Mouse (Mus musculus) heart, postnatal 0 days (tissue): Measurements from ENCODE around the gene Galc.

Experiments
- CTCF ChIP-seq: IDR thresholded peaks from 2 replicates; pipeline ENCODE4 v1.5.1; 2016; ENCODE audit warnings: antibody characterized with exemption, control low read depth, low read depth
- EP300 ChIP-seq: IDR thresholded peaks from 2 replicates; pipeline ENCODE4 v1.6.1; 2016; ENCODE audit warnings: antibody characterized with exemption, low read depth

- no peak for TF ChIP-seq CTCF
- TF ChIP-seq EP300 = no peak
Observed at GRCm38 (mm10) chr12:98301980-98302379, 42.7 kb upstream of the Galc start.
